Mouse (Mus musculus): ENCODE measurements at regions not wholly inside any gene's neighbourhood (a gene's known extent, or its start where the extent isn't known, plus 50 kb on each side); places are given as distances from the start of the nearest gene placed in this dataset.

- in situ Hi-C loops (cut with MboI; ENCODE audit: low sequenced_read_pairs in 2 of 2, unreplicated experiment in 2 of 2), result no loop called here
- no peak for TF ChIP-seq ZC3H11A (IDR thresholded peaks at IDR 0.05; ENCODE audit: borderline replicate concordance, low read depth, low read length)
- TF ChIP-seq ZNF384 (IDR thresholded peaks at IDR 0.05; ENCODE audit: low read depth, low read length), result no peak
- no peak for TF ChIP-seq MAFK (IDR thresholded peaks at IDR 0.05; ENCODE audit: insufficient read depth, low read depth, low read length)
- TF ChIP-seq HCFC1 (IDR thresholded peaks at IDR 0.05; ENCODE audit: borderline replicate concordance, insufficient read depth, low read length), result no peak
- TF ChIP-seq CHD2 (IDR thresholded peaks at IDR 0.05; ENCODE audit: low read depth, low read length), result no peak
- H3K36me3 ChIP-seq (ENCODE audit: control insufficient read depth, insufficient read depth, low read length, poor library complexity, severe bottlenecking), result no peaks in the 10 kb centered on the region
- no peaks in the 10 kb centered on the region for H3K4me1 ChIP-seq (ENCODE audit: control insufficient read depth in 2 of 2, insufficient read depth in 2 of 2, low read length in 2 of 2, poor library complexity in 1 of 2)
- no peak overlapping the region for H3K27ac ChIP-seq (ENCODE audit: insufficient read depth, low read depth, low read length, poor library complexity, severe bottlenecking)
- no peak for DNase-seq (ENCODE audit: low read depth, low spot score)
- no peak overlapping the region for H3K4me3 ChIP-seq (ENCODE audit: insufficient read depth in 1 of 2, low read depth in 1 of 2, low read length in 2 of 2, poor library complexity in 1 of 2, severe bottlenecking in 1 of 2)
- H3K9ac ChIP-seq (ENCODE audit: insufficient read depth, low read depth, low read length, poor library complexity, severe bottlenecking), result no peak overlapping the region
- no peaks in the 10 kb centered on the region for H3K9me3 ChIP-seq (ENCODE audit: control insufficient read depth, insufficient read depth, low read depth, low read length)
These were observed 348.9 kb upstream of the Slc24a5 start for GRCm38 (mm10) chr2:124718985-124719384.

- H3K27ac ChIP-seq (ENCODE audit: insufficient read depth, low read depth, low read length, poor library complexity, severe bottlenecking), result no peak overlapping the region
- H3K4me3 ChIP-seq (ENCODE audit: insufficient read depth in 1 of 2, low read depth in 1 of 2, low read length in 2 of 2, poor library complexity in 1 of 2, severe bottlenecking in 1 of 2), result 0 out of 4 replicates have a peak overlapping the region, but pooled peaks of 1 of the 2 experiments have one; percentile 3
- peak; percentile 1 for DNase-seq (ENCODE audit: low read depth, low spot score)
- no peaks in the 10 kb centered on the region for H3K4me1 ChIP-seq (ENCODE audit: control insufficient read depth in 2 of 2, insufficient read depth in 2 of 2, low read length in 2 of 2, poor library complexity in 1 of 2)
- no peak overlapping the region for H3K9ac ChIP-seq (ENCODE audit: insufficient read depth, low read depth, low read length, poor library complexity, severe bottlenecking)
- in situ Hi-C loops (cut with MboI; ENCODE audit: low sequenced_read_pairs in 2 of 2, unreplicated experiment in 2 of 2), result no loop called here
- TF ChIP-seq MAFK (IDR thresholded peaks at IDR 0.05; ENCODE audit: insufficient read depth, low read depth, low read length) (no peak), ZC3H11A (IDR thresholded peaks at IDR 0.05; ENCODE audit: borderline replicate concordance, low read depth, low read length) (no peak), CHD2 (IDR thresholded peaks at IDR 0.05; ENCODE audit: low read depth, low read length) (no peak), HCFC1 (IDR thresholded peaks at IDR 0.05; ENCODE audit: borderline replicate concordance, insufficient read depth, low read length) (no peak), ZNF384 (IDR thresholded peaks at IDR 0.05; ENCODE audit: low read depth, low read length) (no peak)
- H3K9me3 ChIP-seq (ENCODE audit: control insufficient read depth, insufficient read depth, low read depth, low read length), result no peaks in the 10 kb centered on the region
- H3K36me3 ChIP-seq (ENCODE audit: control insufficient read depth, insufficient read depth, low read length, poor library complexity, severe bottlenecking), result no peaks in the 10 kb centered on the region
These were observed 348.0 kb upstream of the Slc24a5 start for GRCm38 (mm10) chr2:124719820-124720478.

GRCm38 (mm10) chr2:124720593-124721445 is 347.1 kb upstream of the Slc24a5 start:
- H3K27ac ChIP-seq (ENCODE audit: insufficient read depth, low read depth, low read length, poor library complexity, severe bottlenecking), result no peak overlapping the region
- H3K9me3 ChIP-seq (ENCODE audit: control insufficient read depth, insufficient read depth, low read depth, low read length), result no peaks in the 10 kb centered on the region
- H3K4me1 ChIP-seq (ENCODE audit: control insufficient read depth in 2 of 2, insufficient read depth in 2 of 2, low read length in 2 of 2, poor library complexity in 1 of 2), result no peaks in the 10 kb centered on the region
- no peak overlapping the region for H3K9ac ChIP-seq (ENCODE audit: insufficient read depth, low read depth, low read length, poor library complexity, severe bottlenecking)
- no peak overlapping the region for H3K4me3 ChIP-seq (ENCODE audit: insufficient read depth in 1 of 2, low read depth in 1 of 2, low read length in 2 of 2, poor library complexity in 1 of 2, severe bottlenecking in 1 of 2)
- no peak for TF ChIP-seq ZC3H11A (IDR thresholded peaks at IDR 0.05; ENCODE audit: borderline replicate concordance, low read depth, low read length)
- no peak for TF ChIP-seq MAFK (IDR thresholded peaks at IDR 0.05; ENCODE audit: insufficient read depth, low read depth, low read length)
- no peak for TF ChIP-seq HCFC1 (IDR thresholded peaks at IDR 0.05; ENCODE audit: borderline replicate concordance, insufficient read depth, low read length)
- no peak for TF ChIP-seq ZNF384 (IDR thresholded peaks at IDR 0.05; ENCODE audit: low read depth, low read length)
- TF ChIP-seq CHD2 (IDR thresholded peaks at IDR 0.05; ENCODE audit: low read depth, low read length), result no peak
- H3K36me3 ChIP-seq (ENCODE audit: control insufficient read depth, insufficient read depth, low read length, poor library complexity, severe bottlenecking), result no peaks in the 10 kb centered on the region
- in situ Hi-C loops (cut with MboI; ENCODE audit: low sequenced_read_pairs in 2 of 2, unreplicated experiment in 2 of 2), result no loop called here
- no peak for DNase-seq (ENCODE audit: low read depth, low spot score)

- Histone ChIP-seq H3K4me3 (ENCODE audit: insufficient read depth in 1 of 2, low read depth in 1 of 2, low read length in 2 of 2, poor library complexity in 1 of 2, severe bottlenecking in 1 of 2) (no peak overlapping the region), H3K9me3 (ENCODE audit: control insufficient read depth, insufficient read depth, low read depth, low read length) (no peaks in the 10 kb centered on the region), H3K9ac (ENCODE audit: insufficient read depth, low read depth, low read length, poor library complexity, severe bottlenecking) (no peak overlapping the region), H3K27ac (ENCODE audit: insufficient read depth, low read depth, low read length, poor library complexity, severe bottlenecking) (no peak overlapping the region), H3K4me1 (ENCODE audit: control insufficient read depth in 2 of 2, insufficient read depth in 2 of 2, low read length in 2 of 2, poor library complexity in 1 of 2) (no peaks in the 10 kb centered on the region), H3K36me3 (ENCODE audit: control insufficient read depth, insufficient read depth, low read length, poor library complexity, severe bottlenecking) (no peaks in the 10 kb centered on the region)
- DNase-seq (ENCODE audit: low read depth, low spot score), result no peak
- in situ Hi-C loops (cut with MboI; ENCODE audit: low sequenced_read_pairs in 2 of 2, unreplicated experiment in 2 of 2), result no loop called here
- no peak for TF ChIP-seq ZC3H11A (IDR thresholded peaks at IDR 0.05; ENCODE audit: borderline replicate concordance, low read depth, low read length)
- TF ChIP-seq ZNF384 (IDR thresholded peaks at IDR 0.05; ENCODE audit: low read depth, low read length), result no peak
- no peak for TF ChIP-seq HCFC1 (IDR thresholded peaks at IDR 0.05; ENCODE audit: borderline replicate concordance, insufficient read depth, low read length)
- TF ChIP-seq MAFK (IDR thresholded peaks at IDR 0.05; ENCODE audit: insufficient read depth, low read depth, low read length), result no peak
- no peak for TF ChIP-seq CHD2 (IDR thresholded peaks at IDR 0.05; ENCODE audit: low read depth, low read length)
These were observed 343.8 kb upstream of the Slc24a5 start for GRCm38 (mm10) chr2:124724171-124724570.

Measured in ES-E14 (cell line).